Comparison of ENCODE assay signal across 8 mouse cellular contexts in the genomic region with DNA sequence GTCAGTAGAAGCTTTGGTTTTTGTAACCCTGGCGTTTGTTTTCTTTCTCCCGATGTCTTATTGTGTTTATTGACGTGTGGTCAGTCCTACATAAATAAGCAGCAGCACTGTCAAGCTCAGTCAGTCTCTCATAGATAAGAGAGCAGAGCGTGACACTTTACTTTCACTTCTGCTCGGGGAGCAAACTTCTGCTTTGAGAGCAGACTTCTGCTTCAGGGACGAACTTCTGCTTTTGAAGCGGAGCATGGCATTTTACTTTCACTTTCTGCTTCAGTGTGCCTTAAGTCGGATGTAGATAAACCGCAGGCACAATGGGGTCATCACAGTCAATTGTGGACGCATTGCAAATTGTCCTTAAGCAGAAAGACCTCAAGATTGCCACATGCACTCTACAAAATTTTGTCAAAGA.
A peak's percentile ranks its signal among the peaks of the same experiment; 100 is the strongest.
DNase-seq lines count a peak whose midpoint lies in the region; ATAC-seq and TF ChIP-seq lines count a peak whose summit lies in the region.

No protein-coding gene starts in this region.

- no peaks in the 10 kb centered on the region for H3K36me3 ChIP-seq in C2C12 (ENCODE audit: control insufficient read depth, insufficient read depth)
- H3K36me3 ChIP-seq in hindbrain, postnatal 0 days (ENCODE audit: insufficient read depth, low read length) = no peaks in the 10 kb centered on the region
- no peaks in the 10 kb centered on the region for H3K36me3 ChIP-seq in midbrain, embryonic 16.5 days (ENCODE audit: control insufficient read depth, insufficient read depth, low read length)

- peak; percentile 91 for DNase-seq in MEL-GATA-1-ER (ENCODE audit: extremely low read depth, low read depth)
- peak; percentile 2 to 11 for DNase-seq in heart, postnatal 14 days
- peak; percentile 58 to 66 for DNase-seq in monocyte, adult 2 months (ENCODE audit: low read depth in 1 of 2, low spot score in 2 of 2)
- DNase-seq in hindbrain, postnatal 0 days (ENCODE audit: low spot score) = no peak
- DNase-seq in testis, postnatal 10 days (ENCODE audit: low spot score) = no peak
- DNase-seq in ovary, postnatal 10 days (ENCODE audit: low spot score) = no peak

- no peaks in the 10 kb centered on the region for H3K4me1 ChIP-seq in hindbrain, postnatal 0 days (ENCODE audit: insufficient read depth, low read length)
- no peaks in the 10 kb centered on the region for H3K4me1 ChIP-seq in midbrain, embryonic 16.5 days (ENCODE audit: control insufficient read depth, insufficient read depth, low read length)

- H3ac ChIP-seq in C2C12 (ENCODE audit: control insufficient read depth, insufficient read length, low read depth) = no peak overlapping the region

- TF ChIP-seq CTCF in C2C12 (IDR thresholded peaks at IDR 0.05; ENCODE audit: control insufficient read depth, insufficient read depth, insufficient read length) = no peak
- no peak for TF ChIP-seq CTCF in hindbrain, postnatal 0 days (IDR thresholded peaks at IDR 0.05; ENCODE audit: low read depth)

- peak overlapping the region; percentile 21 for H3K4me3 ChIP-seq in C2C12 (ENCODE audit: insufficient read depth, poor library complexity, severe bottlenecking)
- no peak overlapping the region for H3K4me3 ChIP-seq in hindbrain, postnatal 0 days (ENCODE audit: low read length)
- no peak overlapping the region for H3K4me3 ChIP-seq in midbrain, embryonic 16.5 days (ENCODE audit: low read depth, low read length)

- no peaks in the 10 kb centered on the region for H3K79me2 ChIP-seq in C2C12 (ENCODE audit: control insufficient read depth, insufficient read depth)

- intact Hi-C loops in heart, postnatal 14 days (cut with DNase I) = no loop called here

- no peak overlapping the region for H3K9ac ChIP-seq in hindbrain, postnatal 0 days (replicated peaks; ENCODE audit: low read length)
- no peak overlapping the region for H3K9ac ChIP-seq in midbrain, embryonic 16.5 days (ENCODE audit: low read depth, low read length)

- no peaks in the 10 kb centered on the region for H3K27me3 ChIP-seq in C2C12 (ENCODE audit: control insufficient read depth, insufficient read depth, insufficient read length)
- no peaks in the 10 kb centered on the region for H3K27me3 ChIP-seq in hindbrain, postnatal 0 days (ENCODE audit: insufficient read depth, low read length)
- no peaks in the 10 kb centered on the region for H3K27me3 ChIP-seq in midbrain, embryonic 16.5 days (ENCODE audit: control insufficient read depth, insufficient read depth, low read depth, low read length)

- 88% methylated on average over 10 of the region's 10 CpGs for WGBS in hindbrain, postnatal 0 days
- WGBS in midbrain, embryonic 16.5 days = 92% methylated on average over 10 of the region's 10 CpGs

- no peak overlapping the region for H3K27ac ChIP-seq in hindbrain, postnatal 0 days
- H3K27ac ChIP-seq in midbrain, embryonic 16.5 days (ENCODE audit: low read length) = no peak overlapping the region

- no peak for ATAC-seq in hindbrain, postnatal 0 days
- no peak for ATAC-seq in midbrain, embryonic 16.5 days

- H3K79me3 ChIP-seq in C2C12 (ENCODE audit: low read depth) = no peaks in the 10 kb centered on the region

- no peaks in the 10 kb centered on the region for H3K9me3 ChIP-seq in hindbrain, postnatal 0 days (ENCODE audit: low read length)
- H3K9me3 ChIP-seq in midbrain, embryonic 16.5 days (replicated peaks; ENCODE audit: control insufficient read depth, low read length, poor library complexity, severe bottlenecking) = peaks cover 9% of the 10 kb centered on the region; the same call in 1 of the 2 replicates

- no peak overlapping the region for H3K4me2 ChIP-seq in hindbrain, postnatal 0 days (ENCODE audit: low read depth, low read length)
- H3K4me2 ChIP-seq in midbrain, embryonic 16.5 days (ENCODE audit: low read length) = no peak overlapping the region

TF ChIP-seq in C2C12, 6 proteins besides CTCF, POLR2A, EP300 and RAD21:
- no peak for TF ChIP-seq MYOG (IDR thresholded peaks at IDR 0.05; ENCODE audit: control insufficient read depth, extremely low read depth, insufficient read length)
- no peak for TF ChIP-seq USF1 (IDR thresholded peaks at IDR 0.05; ENCODE audit: low read depth)
- no peak for TF ChIP-seq MYOD1 (IDR thresholded peaks at IDR 0.05; ENCODE audit: control insufficient read depth, insufficient read length, low read depth)
- no peak for TF ChIP-seq FOSL1 (IDR thresholded peaks at IDR 0.05; ENCODE audit: insufficient read depth, low read length, poor library complexity, severe bottlenecking)
- no peak for TF ChIP-seq CEBPB (IDR thresholded peaks at IDR 0.05; ENCODE audit: low read depth)
- no peak for TF ChIP-seq MAX (IDR thresholded peaks at IDR 0.05)

Comparison
In these comparisons a context has a peak if more than half of its experiments do, and no peak if none do; other contexts are left out.
1. DNase-seq: peak in MEL-GATA-1-ER (single experiment), heart, postnatal 14 days (2 of 2) and monocyte, adult 2 months (2 of 2); none in hindbrain, postnatal 0 days (single experiment), testis, postnatal 10 days (single experiment) and ovary, postnatal 10 days (single experiment).